Mouse (Mus musculus): ENCODE data around the gene Veph1. TPM values are rescaled to one million over a fixed set of nuclear protein-coding genes. Genes with fewer than 3 reads are reported as not detected.

Veph1 gene
- polyA plus RNA-seq, 1 experiment from 2014 or later = 17.3 TPM

GRCm38 (mm10) chr3:66079886-66080285 lies 216.8 kb downstream of the Veph1 start:
- H3K36me3 ChIP-seq (ENCODE audit: insufficient read depth, low read length) = no peaks in the 10 kb centered on the region
- ATAC-seq (replicated peaks; ENCODE audit: low FRiP score, low read depth) (no peak), DNase-seq (ENCODE audit: low spot score) (no peak)
- no peak overlapping the region for H3K4me3 ChIP-seq (replicated peaks; ENCODE audit: low read depth, low read length)
- no peak overlapping the region for H3K4me2 ChIP-seq (ENCODE audit: low read length)
- no peak overlapping the region for H3K9ac ChIP-seq (ENCODE audit: low read depth, low read length)
- no peak for TF ChIP-seq CTCF (IDR thresholded peaks at IDR 0.05; ENCODE audit: low read depth)
- H3K27ac ChIP-seq = no peak overlapping the region
- 88% methylated on average over 4 of the region's 4 CpGs for WGBS
- no peaks in the 10 kb centered on the region for H3K27me3 ChIP-seq (ENCODE audit: insufficient read depth, low read length)
- no peaks in the 10 kb centered on the region for H3K4me1 ChIP-seq (replicated peaks; ENCODE audit: insufficient read depth, low read length)
- H3K9me3 ChIP-seq (replicated peaks; ENCODE audit: low read length) = no peaks in the 10 kb centered on the region

- Histone ChIP-seq H3K36me3 (ENCODE audit: insufficient read depth, low read length) (no peaks in the 10 kb centered on the region), H3K27ac (no peak overlapping the region), H3K4me2 (ENCODE audit: low read length) (no peak overlapping the region), H3K9ac (ENCODE audit: low read depth, low read length) (no peak overlapping the region), H3K27me3 (ENCODE audit: insufficient read depth, low read length) (no peaks in the 10 kb centered on the region), H3K4me3 (replicated peaks; ENCODE audit: low read depth, low read length) (no peak overlapping the region), H3K4me1 (replicated peaks; ENCODE audit: insufficient read depth, low read length) (no peaks in the 10 kb centered on the region), H3K9me3 (replicated peaks; ENCODE audit: low read length) (no peaks in the 10 kb centered on the region)
- TF ChIP-seq CTCF (IDR thresholded peaks at IDR 0.05; ENCODE audit: low read depth) = no peak
- ATAC-seq (replicated peaks; ENCODE audit: low FRiP score, low read depth) (no peak), DNase-seq (ENCODE audit: low spot score) (no peak)
- WGBS = 30% methylated on average over 6 of the region's 6 CpGs
Measured at GRCm38 (mm10) chr3:66078898-66079537, 217.6 kb downstream of the Veph1 start.

- H3K36me3 ChIP-seq (ENCODE audit: insufficient read depth, low read length) = no peaks in the 10 kb centered on the region
- no peak overlapping the region for H3K4me3 ChIP-seq (replicated peaks; ENCODE audit: low read depth, low read length)
- H3K27me3 ChIP-seq (ENCODE audit: insufficient read depth, low read length) = no peaks in the 10 kb centered on the region
- no peak overlapping the region for H3K9ac ChIP-seq (ENCODE audit: low read depth, low read length)
- H3K27ac ChIP-seq = no peak overlapping the region
- no peaks in the 10 kb centered on the region for H3K4me1 ChIP-seq (replicated peaks; ENCODE audit: insufficient read depth, low read length)
- no peaks in the 10 kb centered on the region for H3K9me3 ChIP-seq (replicated peaks; ENCODE audit: low read length)
- ATAC-seq (replicated peaks; ENCODE audit: low FRiP score, low read depth) (no peak), DNase-seq (ENCODE audit: low spot score) (no peak)
- TF ChIP-seq CTCF (IDR thresholded peaks at IDR 0.05; ENCODE audit: low read depth) = no peak
- 78% methylated on average over 23 of the region's 23 CpGs for WGBS
- H3K4me2 ChIP-seq (ENCODE audit: low read length) = no peak overlapping the region
Measured at GRCm38 (mm10) chr3:66078026-66078721, 218.5 kb downstream of the Veph1 start.

GRCm38 (mm10) chr3:66070274-66070673 lies 226.4 kb downstream of the Veph1 start:
- no peaks in the 10 kb centered on the region for H3K9me3 ChIP-seq (replicated peaks; ENCODE audit: low read length)
- no peaks in the 10 kb centered on the region for H3K27me3 ChIP-seq (ENCODE audit: insufficient read depth, low read length)
- no peaks in the 10 kb centered on the region for H3K36me3 ChIP-seq (ENCODE audit: insufficient read depth, low read length)
- H3K4me1 ChIP-seq (replicated peaks; ENCODE audit: insufficient read depth, low read length) = no peaks in the 10 kb centered on the region
- TF ChIP-seq CTCF (IDR thresholded peaks at IDR 0.05; ENCODE audit: low read depth) = no peak
- 95% methylated on average over 1 of the region's 1 CpGs for WGBS
- ATAC-seq (replicated peaks; ENCODE audit: low FRiP score, low read depth) = no peak
- no peak overlapping the region for H3K4me3 ChIP-seq (replicated peaks; ENCODE audit: low read depth, low read length)
- H3K27ac ChIP-seq = no peak overlapping the region
- no peak overlapping the region for H3K9ac ChIP-seq (ENCODE audit: low read depth, low read length)
- no peak overlapping the region for H3K4me2 ChIP-seq (ENCODE audit: low read length)
- DNase-seq (ENCODE audit: low spot score) = no peak

- Histone ChIP-seq H3K9ac (ENCODE audit: low read depth, low read length) (no peak overlapping the region), H3K4me2 (ENCODE audit: low read length) (no peak overlapping the region), H3K4me3 (replicated peaks; ENCODE audit: low read depth, low read length) (no peak overlapping the region), H3K4me1 (replicated peaks; ENCODE audit: insufficient read depth, low read length) (no peaks in the 10 kb centered on the region), H3K27me3 (ENCODE audit: insufficient read depth, low read length) (no peaks in the 10 kb centered on the region), H3K27ac (no peak overlapping the region), H3K36me3 (ENCODE audit: insufficient read depth, low read length) (no peaks in the 10 kb centered on the region), H3K9me3 (replicated peaks; ENCODE audit: low read length) (no peaks in the 10 kb centered on the region)
- WGBS = 52% methylated on average over 6 of the region's 6 CpGs
- TF ChIP-seq CTCF (IDR thresholded peaks at IDR 0.05; ENCODE audit: low read depth) = peak; percentile 45; the same call in 1 of the 2 replicates
- no peak for ATAC-seq (replicated peaks; ENCODE audit: low FRiP score, low read depth)
- peak; percentile 47 for DNase-seq (ENCODE audit: low spot score)
Measured at GRCm38 (mm10) chr3:66063881-66064280, 232.8 kb downstream of the Veph1 start.

GRCm38 (mm10) chr3:66056912-66057311 lies 239.7 kb downstream of the Veph1 start:
- Histone ChIP-seq H3K4me2 (ENCODE audit: low read length) (no peak overlapping the region), H3K9me3 (replicated peaks; ENCODE audit: low read length) (no peaks in the 10 kb centered on the region), H3K27ac (no peak overlapping the region), H3K4me3 (replicated peaks; ENCODE audit: low read depth, low read length) (no peak overlapping the region), H3K4me1 (replicated peaks; ENCODE audit: insufficient read depth, low read length) (no peaks in the 10 kb centered on the region), H3K36me3 (ENCODE audit: insufficient read depth, low read length) (no peaks in the 10 kb centered on the region), H3K27me3 (ENCODE audit: insufficient read depth, low read length) (no peaks in the 10 kb centered on the region), H3K9ac (ENCODE audit: low read depth, low read length) (no peak overlapping the region)
- DNase-seq (ENCODE audit: low spot score) (no peak), ATAC-seq (replicated peaks; ENCODE audit: low FRiP score, low read depth) (no peak)
- 92% methylated on average over 16 of the region's 16 CpGs for WGBS
- TF ChIP-seq CTCF (IDR thresholded peaks at IDR 0.05; ENCODE audit: low read depth) = no peak
